Mouse (Mus musculus): ENCODE measurements around the gene Olfr15. TPM values are rescaled to one million over a fixed set of nuclear protein-coding genes. Genes with fewer than 3 reads are reported as not detected.
"Not testable (repeated sequence)": the region's sequence is repeated elsewhere in the genome, so short reads cannot be mapped to it uniquely, and the experiment has no call there.

The Olfr15 gene
- polyA plus RNA-seq (2012; rRNA removed): not detected in 2 replicates

DNA sequence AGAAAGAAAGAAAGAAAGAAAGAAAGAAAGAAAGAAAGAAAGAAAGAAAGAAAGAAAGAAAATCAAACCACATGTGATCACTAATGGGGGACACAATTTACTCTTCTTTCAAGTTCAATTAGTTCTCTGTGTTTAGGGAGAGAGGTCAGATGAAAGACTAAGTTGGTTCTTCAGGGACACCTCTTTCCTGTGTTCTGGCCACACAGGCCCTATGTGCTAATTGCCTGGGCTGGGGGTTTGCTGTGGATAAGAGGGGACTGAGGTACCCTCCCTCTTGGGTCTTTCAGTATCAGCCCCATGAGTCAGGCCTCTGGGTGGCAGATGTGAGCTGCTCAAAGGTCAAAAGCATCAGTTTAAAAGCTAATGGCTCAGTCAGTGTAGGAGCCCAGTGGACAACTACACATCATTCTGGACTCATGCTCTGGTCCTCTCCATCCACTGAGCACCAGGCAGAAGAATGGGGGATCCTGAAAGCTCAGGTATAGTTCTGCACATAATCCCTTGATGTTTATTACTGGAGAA, at the start of gene Olfr15:
Olfr15 (plus strand) TSS at position 291 of the 522 bp plus-strand sequence.
- no peak for DNase-seq (ENCODE audit: low read depth, low spot score)

DNA sequence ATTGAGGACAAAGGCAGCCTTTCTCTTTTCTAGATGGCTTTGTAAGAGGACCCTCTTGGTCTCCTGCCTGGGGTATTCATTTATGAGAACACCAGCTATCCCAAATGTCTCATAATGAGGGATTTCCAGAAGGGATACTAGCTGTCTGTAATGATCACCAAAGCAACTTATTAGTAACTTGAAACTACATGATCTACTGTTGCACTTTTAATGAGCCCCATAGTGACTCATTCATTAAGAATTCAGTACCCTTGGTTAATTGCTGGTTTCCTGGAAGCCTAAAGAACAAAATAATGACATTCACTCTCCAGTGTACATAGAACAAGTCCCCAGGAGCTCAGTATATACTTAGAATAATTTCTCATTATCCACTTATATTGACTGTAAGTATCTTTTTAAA, 49.4 kb upstream of the Olfr15 start:
- DNase-seq (ENCODE audit: low read depth, low spot score): no peak

DNA sequence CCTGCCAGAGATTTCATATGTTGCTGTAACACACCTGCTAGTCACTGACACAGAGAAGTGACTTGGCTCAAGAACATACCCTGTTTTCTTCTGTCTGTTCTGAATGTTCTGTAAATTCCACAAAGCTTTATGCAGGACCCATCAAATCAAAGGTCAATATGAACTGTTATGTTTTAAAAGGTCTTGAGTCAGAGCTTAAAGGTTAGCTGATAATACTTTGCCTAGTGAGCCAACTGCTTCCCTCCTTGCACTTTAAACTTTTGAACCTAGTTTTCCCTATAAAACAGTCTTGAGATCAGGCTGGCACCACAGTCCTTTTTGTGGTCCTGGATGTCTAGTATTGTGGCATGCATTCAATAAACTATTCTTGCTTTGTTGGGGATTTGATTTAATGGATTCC, 42.3 kb upstream of the Olfr15 start:
- peak; percentile 28 for DNase-seq (ENCODE audit: low read depth, low spot score)

DNA sequence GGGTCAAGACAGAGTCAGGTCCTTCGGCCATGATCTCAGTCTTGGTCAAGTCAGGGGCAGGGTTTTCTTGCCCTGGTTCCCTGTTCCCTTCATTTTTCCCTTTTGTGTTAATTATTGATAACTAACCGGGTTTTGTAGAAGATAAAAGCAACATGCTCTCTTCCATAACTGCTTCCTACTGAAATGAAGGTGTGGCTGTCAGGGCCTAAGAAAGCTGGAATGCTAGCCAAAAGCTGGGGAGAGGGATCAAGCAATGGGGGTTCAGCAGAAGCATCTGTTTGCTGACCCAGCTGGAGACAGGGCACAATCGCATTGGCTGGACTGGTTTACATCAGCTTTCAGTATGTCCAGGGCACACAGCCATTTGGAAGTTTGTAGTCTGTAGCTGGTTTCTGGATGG, 22.5 kb upstream of the Olfr15 start:
- DNase-seq (ENCODE audit: low read depth, low spot score): no peak
- WGBS: 73% methylated on average over 3 of the region's 3 CpGs

DNA sequence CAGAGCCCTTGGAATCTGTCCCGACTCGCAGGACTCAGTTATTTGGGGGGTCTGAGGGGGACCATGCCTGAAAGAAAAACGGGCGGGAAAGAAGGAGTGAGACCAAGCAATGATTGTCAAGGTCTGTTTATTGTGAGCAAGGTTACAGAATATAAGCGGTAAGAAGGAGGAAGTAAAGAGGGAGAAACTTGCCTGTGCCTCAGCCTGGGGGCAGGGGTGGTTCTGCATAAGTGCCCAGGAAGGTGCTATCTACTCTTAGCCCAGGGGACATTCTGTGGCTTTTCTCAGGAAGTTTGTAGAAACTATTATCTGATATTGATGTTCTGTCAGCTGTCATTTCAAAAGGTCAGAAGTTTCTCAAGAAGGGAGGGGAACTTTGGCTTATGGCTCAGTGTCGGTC, 16.0 kb upstream of the Olfr15 start:
- 79% methylated on average over 6 of the region's 6 CpGs for WGBS
- not testable (repeated sequence) for DNase-seq (ENCODE audit: low read depth, low spot score)

DNA sequence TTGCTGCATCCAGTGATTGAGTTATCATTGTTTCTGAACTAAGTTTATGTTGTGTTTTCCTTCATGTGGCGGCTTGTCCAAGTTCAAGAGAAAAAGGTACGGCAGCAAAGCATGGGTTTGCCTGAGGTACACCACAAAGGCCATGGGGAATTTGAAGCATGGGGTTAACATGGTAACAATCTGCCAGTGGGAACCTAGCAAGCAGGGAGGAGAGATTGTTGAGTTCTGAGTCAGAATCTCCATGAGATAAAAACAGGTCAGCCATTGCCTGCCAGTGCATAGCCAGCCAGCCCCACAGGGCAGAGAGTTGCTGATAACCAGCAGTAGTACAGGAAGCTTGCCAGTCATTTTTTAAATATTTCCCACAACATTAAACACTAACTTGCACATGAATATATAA, 10.5 kb upstream of the Olfr15 start:
- WGBS: 90% methylated on average over 2 of the region's 2 CpGs
- no peak for DNase-seq (ENCODE audit: low read depth, low spot score)

DNA sequence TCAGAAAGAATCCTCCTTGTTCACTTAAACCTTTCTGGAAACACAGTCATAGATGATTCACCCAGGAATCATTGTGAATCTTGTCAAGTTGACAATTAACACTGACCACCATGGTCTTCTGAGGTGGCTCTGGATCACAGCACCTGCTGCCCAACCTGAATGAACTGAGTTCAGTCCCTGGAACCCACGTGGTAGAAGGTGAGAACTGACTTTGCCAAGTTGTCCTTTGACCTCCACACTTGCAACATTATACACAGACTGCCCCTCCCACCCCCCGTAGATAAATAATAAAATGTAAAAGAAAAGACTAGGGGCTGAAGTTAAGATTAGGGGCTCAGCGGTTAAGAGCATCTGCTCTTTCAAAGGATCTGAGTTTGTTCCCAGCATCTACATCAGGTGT, 2.7 kb upstream of the Olfr15 start:
- WGBS: 38% methylated on average over 3 of the region's 3 CpGs
- DNase-seq (ENCODE audit: low read depth, low spot score): no peak

DNA sequence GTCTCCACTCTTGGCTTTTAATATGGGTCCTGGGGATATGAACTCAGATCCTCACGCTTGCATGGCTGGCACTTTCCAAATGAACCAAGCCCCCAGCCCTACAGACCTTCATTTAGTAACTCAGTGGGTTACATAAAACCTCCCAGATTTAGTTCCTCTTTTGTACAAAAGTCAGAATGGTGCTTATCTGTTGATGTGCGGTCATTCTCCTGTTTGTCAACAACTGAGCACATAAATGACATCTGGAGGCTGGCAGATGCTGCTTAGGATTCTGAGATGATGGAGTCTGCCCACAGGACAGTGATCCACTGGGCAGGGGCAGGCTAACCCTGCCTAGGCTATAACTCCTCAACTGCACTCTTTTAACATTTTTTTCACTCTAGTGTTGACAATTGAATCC, 951 bp upstream of the Olfr15 start:
- 75% methylated on average over 2 of the region's 2 CpGs for WGBS
- DNase-seq (ENCODE audit: low read depth, low spot score): no peak

DNA sequence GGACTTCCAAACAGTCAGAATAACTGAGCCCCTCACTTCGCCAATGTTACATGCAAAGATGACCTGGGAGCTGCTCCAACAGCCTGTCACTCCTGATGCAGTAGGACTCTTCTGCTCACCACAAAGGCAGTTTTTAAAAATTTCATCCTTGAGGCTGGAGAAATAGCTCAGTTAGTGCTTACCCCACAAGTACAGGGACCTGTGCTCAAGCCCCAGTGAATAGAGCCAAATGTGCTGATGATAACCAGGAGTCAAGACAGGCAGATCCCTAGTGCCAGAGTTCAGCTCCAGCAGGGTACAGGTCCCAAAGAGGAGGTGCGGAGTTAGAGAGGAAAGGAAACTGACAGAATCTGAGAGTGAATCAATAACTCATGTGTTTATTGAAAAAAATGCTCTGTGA, 4.8 kb downstream of the Olfr15 start:
- 74% methylated on average over 2 of the region's 2 CpGs for WGBS
- DNase-seq (ENCODE audit: low read depth, low spot score): no peak

DNA sequence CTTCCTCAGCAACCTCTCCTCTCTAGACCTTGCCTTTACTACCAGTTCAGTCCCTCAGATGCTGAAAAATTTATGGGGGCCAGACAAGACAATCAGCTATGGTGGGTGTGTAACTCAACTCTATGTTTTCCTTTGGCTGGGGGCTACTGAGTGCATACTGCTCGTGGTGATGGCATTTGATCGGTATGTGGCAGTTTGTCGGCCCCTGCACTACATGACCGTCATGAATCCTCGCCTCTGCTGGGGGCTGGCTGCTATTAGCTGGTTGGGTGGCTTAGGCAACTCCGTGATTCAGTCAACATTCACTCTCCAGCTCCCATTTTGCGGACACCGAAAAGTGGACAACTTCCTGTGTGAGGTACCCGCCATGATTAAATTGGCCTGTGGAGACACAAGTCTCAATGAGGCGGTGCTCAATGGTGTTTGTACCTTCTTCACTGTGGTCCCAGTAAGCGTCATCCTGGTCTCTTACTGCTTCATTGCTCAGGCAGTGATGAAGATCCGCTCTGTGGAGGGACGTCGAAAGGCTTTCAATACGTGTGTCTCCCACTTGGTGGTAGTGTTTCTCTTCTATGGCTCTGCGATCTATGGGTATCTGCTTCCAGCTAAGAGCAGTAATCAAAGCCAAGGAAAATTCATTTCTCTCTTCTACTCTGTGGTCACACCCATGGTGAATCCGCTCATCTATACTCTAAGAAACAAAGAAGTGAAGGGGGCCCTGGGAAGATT, 8.6 kb downstream of the Olfr15 start:
- 44% methylated on average over 17 of the region's 17 CpGs for WGBS

DNA sequence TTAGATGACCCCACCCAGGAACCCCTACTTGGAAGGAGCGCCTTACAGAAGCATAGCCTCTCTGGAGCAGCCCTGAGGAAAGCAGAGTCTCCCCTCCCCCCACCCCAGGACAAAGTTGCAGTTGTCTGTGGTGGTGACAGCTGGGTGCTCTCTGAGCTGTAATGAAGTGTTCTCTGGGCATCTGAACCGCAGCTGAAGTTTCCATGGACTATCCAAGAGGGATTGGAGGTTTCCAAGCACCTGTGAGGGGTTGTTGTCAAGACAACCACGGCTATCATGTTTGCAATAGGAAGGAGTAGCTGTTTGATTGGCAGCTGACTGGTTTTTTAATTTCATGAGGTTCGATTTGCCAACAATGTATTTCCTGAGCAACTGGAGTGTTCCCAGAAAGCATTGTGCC, 12.3 kb downstream of the Olfr15 start:
- WGBS: 26% methylated on average over 4 of the region's 4 CpGs
- no peak for DNase-seq (ENCODE audit: low read depth, low spot score)

More for the DNA sequence above, 8.6 kb downstream of the Olfr15 start:
- DNase-seq (ENCODE audit: low read depth, low spot score): no peak

DNA sequence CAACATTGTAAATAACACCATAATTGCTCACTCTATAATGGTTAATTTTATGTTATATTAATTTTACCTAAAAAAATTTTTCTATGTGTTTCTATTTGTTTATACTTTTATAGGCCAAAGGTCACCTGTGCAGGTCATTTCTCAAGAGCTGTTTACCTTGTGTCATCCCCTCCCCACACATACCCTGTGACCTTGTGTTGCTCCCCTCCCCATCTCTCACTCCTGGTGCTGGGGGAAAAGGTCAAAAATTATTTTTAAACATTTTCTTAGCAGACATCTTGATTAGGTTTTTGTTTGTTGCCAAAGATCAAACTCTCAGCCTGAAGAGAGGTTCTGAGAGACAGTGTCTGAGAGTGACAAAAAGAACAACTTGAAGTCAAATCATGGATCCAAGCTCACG, 13.1 kb downstream of the Olfr15 start:
- DNase-seq (ENCODE audit: low read depth, low spot score): no peak
- WGBS: 59% methylated on average over 1 of the region's 1 CpGs

DNA sequence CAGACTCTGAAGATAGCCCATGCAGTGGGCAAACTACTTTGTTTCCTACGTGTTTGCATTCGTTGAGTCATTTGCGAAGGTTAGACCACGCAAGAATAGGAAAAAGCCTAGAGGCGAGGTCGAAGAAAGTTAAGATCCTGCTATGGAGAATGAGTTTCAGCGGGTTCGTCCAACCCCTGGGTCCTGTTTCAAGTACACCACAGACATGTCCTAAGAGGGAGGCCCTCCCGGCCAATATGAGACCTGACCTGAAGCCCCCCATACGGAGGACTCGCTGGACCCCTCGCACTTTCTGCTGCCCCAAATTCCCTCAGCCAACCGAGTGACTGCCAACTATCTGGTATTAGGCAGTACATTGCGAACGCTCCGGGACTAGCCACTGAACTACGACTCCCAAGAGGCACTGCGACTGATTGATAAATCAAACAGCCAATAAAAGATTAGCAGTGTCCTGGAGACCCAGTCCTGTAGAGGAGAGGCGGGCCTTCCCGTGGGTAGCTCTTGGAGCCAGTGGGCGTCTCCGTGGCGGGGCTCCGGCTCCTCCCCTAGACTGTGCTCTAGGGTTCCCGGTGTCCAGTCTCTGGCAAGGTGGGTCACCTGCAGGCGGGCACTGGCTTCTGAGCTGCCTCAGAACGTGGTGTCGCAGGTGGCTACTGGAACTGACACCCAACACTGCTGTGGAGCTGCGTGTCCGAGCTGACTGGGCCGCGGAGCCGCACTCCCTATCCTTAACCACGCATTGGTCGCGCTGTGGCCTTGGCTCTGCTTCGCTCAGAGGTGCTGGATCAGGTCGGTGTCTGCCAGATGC, 16.2 kb downstream of the Olfr15 start, which contains the start of gene Zfp174:
Zfp174 (plus strand) TSS at position 558 of the 808 bp plus-strand sequence.
- DNase-seq (ENCODE audit: low read depth, low spot score): peak; percentile 95
- WGBS: 3% methylated on average over 38 of the region's 38 CpGs

DNA sequence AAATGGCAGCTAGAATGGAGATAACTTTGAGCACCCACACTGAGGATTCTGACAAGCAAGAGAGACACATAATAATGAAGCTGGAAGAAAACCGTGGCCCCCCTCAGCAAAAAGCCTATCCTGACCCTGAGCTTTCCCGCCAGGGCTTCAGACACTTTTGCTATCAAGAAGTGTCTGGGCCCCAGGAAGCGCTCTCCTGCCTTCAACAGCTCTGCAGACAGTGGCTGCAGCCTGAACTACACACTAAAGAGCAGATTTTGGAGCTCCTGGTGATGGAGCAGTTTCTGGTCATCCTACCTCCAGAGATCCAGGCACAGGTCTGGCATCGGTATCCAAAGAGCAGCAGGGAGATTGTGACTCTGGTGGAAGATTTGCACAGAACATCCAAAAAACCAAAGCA, 17.2 kb downstream of the Olfr15 start:
- WGBS: 78% methylated on average over 4 of the region's 4 CpGs
- DNase-seq (ENCODE audit: low read depth, low spot score): no peak

DNA sequence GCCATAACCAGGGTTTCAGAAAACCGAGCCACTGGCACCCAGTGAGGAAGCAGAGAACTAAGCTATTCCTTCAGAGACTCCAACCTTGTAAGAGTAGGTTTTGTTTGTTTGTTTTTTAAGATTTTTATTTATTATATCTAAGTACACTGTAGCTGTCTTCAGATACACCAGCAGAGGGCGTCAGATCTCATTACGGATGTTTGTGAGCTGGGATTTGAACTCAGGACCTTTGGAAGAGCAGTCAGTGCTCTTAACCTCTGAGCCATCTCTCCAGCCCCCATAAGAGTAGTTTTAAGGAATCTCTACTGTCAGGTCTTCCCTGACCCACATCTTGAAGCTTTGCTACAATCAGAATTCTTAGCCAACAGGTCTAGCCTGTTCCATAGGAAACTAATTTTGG, 17.7 kb downstream of the Olfr15 start:
- 79% methylated on average over 3 of the region's 3 CpGs for WGBS
- no peak for DNase-seq (ENCODE audit: low read depth, low spot score)

DNA sequence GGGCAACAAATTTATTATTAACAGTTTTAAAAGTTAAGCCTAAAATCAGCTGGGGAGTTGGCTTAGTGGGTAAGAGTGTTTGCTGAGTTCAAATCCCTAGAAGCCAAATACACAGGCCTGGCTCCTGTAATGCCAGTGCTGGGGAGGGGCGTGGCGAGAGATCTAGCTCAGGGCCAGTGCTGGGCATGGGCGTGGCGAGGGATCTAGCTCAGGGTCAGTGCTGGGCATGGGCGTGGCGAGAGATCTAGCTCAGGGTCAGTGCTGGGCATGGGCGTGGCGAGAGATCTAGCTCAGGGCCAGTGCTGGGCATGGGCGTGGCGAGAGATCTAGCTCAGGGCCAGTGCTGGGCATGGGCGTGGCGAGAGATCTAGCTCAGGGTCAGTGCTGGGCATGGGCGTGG, 20.6 kb downstream of the Olfr15 start:
- DNase-seq (ENCODE audit: low read depth, low spot score): not testable (repeated sequence)
- WGBS: 72% methylated on average over 13 of the region's 13 CpGs

DNA sequence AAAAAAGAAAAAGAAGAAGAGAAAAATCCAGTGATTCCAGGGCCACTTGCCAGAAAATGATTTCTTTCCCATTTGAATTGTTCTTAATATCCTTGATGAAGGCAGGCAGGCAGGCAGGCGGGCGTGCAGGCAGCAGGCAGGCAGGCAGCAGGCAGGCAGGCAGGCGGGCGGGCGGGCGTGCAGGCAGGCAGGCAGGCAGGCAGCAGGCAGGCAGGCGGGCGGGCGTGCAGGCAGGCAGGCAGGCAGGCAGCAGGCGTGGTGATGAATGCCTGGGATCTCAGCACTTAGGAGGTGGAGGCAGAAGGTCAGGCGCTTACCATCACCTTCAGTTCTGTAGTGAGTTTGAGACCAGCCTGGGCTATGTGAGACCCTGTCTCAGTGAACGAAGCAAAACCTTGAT, 21.9 kb downstream of the Olfr15 start:
- 71% methylated on average over 12 of the region's 12 CpGs for WGBS
- DNase-seq (ENCODE audit: low read depth, low spot score): no peak

DNA sequence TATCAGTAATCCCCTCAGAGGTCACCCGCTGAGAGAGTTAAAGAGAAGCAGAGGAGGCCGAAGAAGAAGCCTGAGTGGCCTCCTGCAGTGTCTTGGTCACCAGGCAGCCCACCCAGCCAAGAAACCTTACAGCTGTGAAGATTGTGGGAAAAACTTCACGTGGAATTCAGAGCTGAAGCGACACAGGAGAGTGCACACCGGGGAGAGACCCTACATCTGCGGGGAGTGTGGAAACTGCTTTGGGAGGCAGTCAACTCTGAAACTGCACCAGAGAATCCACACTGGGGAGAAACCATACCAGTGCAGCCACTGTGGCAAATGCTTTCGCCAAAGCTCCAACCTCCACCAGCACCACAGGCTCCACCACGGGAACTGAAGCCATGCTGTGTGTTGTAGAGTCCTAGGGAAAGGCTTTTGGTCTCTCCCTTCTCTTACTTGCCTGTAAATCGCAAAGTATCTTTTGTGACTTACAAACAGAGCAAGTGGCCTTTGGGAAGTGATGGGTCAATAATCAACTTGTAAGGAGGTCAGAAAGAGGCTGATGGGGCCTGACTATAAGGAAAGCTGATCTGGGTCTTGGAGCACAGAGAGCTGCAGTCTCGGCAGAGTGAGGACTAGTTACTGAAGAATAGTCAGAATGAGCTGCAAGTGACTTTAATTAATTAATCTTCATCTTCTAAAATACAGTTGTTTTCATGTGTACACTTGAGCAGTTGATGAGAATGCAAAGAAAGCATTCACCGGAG, 23.9 kb downstream of the Olfr15 start:
- WGBS: 79% methylated on average over 11 of the region's 11 CpGs
- DNase-seq (ENCODE audit: low read depth, low spot score): no peak

DNA sequence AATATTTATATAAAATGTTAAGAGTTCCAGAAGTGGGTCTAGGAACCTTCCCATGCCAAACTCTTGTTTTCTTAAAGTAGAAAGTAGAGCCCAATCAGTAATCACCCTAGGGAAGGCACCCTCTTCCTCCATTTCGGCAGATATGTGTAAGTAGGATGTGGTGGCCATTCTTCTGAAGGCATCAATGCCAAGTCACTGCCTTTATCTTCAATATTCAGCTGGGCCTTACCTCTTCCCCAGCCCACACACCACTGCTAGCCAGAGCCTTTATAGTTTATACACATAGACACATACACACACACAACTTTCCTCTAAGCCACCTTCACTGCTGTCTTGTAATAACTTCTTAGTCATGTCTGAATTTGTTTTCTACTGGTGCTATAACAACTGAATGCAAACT, 25.1 kb downstream of the Olfr15 start:
- 63% methylated on average over 1 of the region's 1 CpGs for WGBS
- no peak for DNase-seq (ENCODE audit: low read depth, low spot score)

DNA sequence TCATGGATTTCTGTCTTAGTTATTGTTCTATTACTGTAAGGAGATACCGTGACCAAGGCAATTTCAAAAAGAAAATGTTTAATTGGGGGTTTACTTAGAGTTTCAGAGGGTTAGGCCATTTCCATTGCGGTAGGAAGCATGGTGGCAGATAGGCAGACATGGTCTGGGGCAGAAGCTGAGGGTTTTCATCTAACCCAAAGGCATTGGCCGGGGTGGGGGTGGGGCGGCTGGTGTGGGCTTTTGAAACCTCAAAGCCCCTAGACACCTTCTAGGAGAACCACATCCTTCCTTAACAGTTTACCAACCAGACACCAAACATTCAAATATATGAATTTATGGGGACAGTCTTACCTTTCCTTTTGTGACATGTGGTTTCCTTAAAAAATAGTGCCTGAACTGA, 28.6 kb downstream of the Olfr15 start:
- WGBS: 91% methylated on average over 4 of the region's 4 CpGs
- no peak for DNase-seq (ENCODE audit: low read depth, low spot score)

Measured in large intestine, adult 2 months (tissue).